Mouse (Mus musculus): Measurements from ENCODE around the gene Igfbp7.

Gene Igfbp7

GRCm38 (mm10) chr5:77404941-77405340 is 2.9 kb downstream of the Igfbp7 start:
- DNase-seq: no peak

DNA sequence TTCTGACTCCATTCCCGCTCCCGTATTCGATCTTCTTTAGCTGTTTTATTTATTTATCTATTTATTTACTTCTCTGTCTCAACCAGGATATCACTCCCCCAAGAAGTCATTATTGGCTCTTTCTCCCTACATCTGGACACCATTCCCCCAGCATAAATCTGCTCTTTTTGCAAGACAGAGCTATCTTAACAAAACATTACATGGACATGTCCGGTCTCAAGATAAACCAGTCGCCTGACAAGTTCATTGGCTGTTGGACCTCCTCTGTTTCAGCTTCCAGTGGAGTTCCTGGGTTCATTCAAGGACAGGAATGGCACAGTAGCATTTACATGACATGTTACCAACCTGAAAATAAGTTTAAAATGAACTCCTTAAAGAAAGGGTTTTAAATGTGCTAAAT is 4.9 kb downstream of the Igfbp7 start:
- DNase-seq: no peak

DNA sequence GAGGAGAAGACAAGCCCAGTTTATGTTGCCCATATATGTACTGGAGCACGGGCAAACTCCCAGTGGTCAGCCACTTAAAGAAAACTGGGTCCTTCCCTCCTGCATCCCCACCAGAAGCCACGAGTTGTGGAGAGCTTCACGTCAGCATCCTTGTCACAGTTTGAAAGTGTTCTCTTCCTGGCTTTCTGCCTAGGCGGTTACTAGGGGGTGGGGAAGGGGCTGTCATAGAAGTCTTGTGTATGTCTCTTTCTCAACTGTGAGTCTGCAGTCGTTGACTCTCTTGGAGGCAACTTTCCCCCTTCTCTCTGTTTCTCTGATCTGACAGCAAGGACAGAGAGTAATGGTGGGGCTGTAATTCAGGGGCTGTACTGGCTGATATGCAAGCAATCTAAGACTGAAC is 5.7 kb downstream of the Igfbp7 start:
- DNase-seq: no peak

- DNase-seq: no peak
Observed at GRCm38 (mm10) chr5:77400823-77401222, 7.0 kb downstream of the Igfbp7 start.

- no peak for DNase-seq
Observed at GRCm38 (mm10) chr5:77400151-77400550, 7.7 kb downstream of the Igfbp7 start.

GRCm38 (mm10) chr5:77399076-77399475 is 8.8 kb downstream of the Igfbp7 start:
- no peak for DNase-seq

DNA sequence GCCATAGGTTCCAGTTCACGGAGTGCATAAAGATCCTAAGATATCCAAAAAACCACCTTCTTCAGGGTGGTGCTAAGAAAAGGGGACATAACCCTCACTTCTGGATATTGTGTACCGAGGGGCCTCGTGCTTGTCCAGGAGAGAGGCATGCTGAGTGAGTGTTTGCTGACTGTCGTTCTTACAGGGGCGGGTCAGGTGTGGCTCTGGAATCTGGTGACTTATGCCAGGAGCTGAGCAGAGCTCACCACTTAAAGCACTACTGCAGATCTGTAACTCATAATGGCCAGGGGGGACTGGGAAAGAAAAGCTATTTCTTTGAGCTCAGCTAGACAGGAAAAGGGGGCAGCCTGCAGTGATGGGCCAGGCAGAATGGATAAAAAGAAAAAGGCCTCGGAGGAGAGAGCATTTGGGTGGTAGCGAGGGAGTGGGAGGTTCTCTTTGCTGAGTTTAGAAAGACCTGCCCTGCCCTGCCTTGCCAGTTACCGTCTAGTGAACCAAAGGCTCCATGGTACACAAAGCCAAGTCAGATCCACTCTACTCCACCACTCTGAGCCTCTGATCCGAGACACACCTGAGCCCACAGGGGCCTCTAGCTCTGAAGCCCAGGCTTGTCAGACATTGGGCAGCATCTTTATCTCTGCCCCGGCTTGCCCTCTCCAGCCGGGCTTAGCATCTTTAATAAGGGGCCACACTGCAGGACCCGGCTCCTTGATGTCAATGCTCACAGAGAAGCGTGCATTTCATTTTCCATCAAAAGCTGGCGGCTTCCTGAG is 9.4 kb downstream of the Igfbp7 start:
- no peak for DNase-seq

DNA sequence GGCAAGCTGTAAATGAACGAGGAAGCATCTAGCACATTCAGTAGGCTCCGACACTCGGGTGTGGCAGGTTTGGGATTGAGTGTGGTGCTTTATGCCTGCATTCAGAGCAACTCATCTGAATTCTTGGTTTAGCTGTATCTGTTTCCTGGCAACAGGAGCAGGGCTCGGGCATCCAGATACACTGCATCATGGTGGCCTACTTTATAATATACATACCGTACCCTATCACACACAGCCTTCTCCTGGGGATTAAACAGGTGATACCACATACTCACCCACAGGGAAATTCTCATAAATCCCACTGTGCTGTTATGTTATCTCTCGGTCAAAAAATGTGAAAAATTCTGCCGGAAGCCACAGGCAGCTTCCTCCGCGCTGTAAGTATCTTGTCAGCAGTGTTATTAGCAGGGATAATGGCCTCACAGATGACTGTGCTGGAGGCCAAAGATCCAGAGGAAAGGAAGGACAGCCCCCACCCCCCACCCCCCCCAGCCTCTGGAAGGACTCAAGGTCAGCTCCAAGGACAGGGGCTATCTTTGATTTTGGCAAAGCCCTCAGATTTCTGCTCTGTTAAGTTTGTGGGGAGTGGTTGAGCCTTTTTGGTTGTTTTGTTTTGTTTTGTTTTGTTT is 13.7 kb downstream of the Igfbp7 start:
- no peak for DNase-seq

DNA sequence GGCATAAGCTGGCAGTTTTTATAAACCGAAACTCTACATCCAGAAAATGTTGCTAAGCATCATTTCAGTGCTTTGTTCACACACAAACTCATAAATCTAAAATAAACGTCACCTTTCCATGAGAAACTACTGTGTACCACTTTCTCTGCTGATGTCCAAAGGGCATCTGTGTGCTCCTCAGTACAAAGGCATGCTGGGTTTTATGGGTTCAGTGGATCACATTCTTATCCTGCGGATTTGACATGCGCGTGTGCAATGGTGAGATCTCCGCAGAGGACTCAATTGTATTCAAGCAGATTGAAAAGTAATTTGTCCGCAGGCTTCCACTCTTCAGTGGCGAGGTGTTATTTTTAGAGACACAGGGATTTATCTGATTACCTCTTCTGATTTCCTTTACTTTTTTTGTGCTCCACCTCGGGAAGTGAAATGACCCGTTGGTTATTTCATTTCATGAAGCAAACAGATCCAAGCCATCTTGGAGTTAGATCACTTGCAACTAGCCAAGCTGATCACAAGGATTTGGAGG is 14.7 kb downstream of the Igfbp7 start:
- DNase-seq: no peak

- DNase-seq: no peak
Observed at GRCm38 (mm10) chr5:77390272-77390671, 17.6 kb downstream of the Igfbp7 start.

- DNase-seq: no peak
Observed at GRCm38 (mm10) chr5:77388359-77388758, 19.5 kb downstream of the Igfbp7 start.

DNA sequence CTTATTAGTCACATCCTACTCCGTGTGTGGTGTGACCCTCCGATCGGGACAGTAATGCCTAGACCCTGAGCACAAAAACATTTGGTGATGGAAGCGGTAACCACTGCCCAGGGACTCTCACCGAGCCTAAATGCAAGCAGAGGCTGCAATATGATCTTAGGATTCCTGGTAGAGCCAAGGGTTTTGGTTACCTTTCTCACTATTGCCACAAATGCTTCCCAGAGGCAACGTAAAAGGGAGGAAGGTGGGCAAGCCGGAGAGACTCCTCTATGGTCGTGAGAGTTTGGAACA is 20.5 kb downstream of the Igfbp7 start:
- DNase-seq: no peak

- DNase-seq: no peak
Observed at GRCm38 (mm10) chr5:77386596-77387413, 21.0 kb downstream of the Igfbp7 start.

DNA sequence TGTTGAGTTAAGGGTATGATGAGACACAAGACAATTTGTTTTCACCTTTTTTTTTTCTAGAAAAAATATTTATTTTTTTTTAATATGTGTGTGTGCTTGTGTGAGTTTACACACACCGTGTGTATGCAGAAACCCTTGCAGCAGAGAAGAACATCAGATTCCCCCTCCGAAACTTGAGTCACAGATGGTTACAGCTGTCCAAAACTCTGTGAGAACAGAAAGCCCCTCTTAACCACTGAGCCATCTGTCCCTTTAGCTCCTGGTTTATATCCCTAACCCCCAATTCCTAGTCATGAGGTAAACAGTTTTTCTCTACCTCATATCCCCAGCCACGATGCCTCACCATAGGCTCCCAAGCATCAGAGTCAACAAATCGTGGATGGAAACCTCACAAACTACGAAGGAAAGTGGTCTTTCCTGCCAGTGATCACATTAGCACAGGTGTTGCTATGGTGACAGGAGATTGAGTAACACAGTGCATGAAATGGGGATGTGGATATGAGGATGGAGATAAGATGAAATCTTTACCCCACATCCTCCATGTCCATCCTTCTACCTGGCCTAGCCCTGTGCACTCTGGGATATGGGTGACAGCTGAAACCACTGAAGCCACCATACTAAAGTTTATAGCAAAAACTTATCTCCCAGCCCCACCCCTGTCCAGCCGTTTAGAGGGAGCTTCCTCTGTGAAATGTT is 21.8 kb downstream of the Igfbp7 start:
- no peak for DNase-seq

GRCm38 (mm10) chr5:77385221-77385620 is 22.6 kb downstream of the Igfbp7 start:
- DNase-seq: no peak

DNA sequence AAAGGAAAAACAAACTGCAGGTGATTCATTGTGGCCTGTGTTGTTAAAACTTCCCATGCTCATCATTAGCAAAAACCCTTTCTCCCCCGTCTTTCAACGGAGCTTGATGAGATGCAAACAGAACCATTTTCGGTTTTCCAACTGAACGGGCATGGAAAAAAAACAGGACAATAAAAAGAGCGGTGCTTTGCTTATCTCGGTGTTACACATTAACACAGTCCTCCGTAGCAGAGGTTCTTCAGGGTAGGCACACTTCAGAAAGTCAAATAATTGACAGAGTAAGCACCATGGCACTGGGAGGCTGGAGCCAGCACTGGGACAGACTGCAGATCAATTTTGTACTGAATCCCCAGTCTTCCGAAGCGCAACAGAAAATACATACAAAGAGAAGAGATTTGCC is 23.1 kb downstream of the Igfbp7 start:
- DNase-seq: no peak

DNA sequence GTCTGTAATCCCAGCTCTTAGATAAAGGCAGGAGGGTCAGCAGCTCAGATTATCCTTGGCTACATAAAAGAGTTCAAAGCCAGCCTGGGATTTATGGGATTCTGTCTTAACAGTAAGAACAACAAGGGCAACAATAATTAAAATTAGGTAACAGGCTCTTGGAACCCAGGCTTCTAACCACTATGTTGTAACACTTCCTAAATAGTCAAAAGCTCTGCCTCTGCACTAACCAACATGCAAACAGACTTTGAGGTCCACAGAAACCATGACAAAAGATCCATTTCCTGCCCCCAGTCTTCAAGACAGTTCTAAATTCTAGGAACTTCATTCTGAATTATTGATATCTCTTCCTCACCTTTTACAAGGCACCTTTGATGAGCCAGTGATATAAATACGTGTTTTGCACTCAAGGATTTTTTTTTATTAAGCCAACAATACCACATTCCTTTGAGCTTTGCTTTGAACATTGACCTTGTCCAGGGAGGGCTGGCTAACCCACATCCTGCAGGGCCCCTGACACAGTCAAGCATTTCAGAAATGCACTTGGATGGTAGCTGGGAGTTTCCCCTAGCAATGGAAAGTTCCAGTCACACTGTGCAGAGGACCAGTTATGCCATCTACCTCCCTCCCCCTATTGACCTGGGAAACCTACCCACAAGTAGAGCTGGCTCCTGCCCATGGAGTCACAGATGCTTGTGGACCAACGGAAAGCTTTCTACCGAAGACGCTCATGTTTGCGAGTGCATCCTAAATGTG is 23.9 kb downstream of the Igfbp7 start:
- no peak for DNase-seq

- DNase-seq: no peak
Observed at GRCm38 (mm10) chr5:77381686-77382085, 26.2 kb downstream of the Igfbp7 start.

GRCm38 (mm10) chr5:77381283-77381682 is 26.6 kb downstream of the Igfbp7 start:
- no peak for DNase-seq

- no peak for DNase-seq
Observed at GRCm38 (mm10) chr5:77380321-77380901, 27.4 kb downstream of the Igfbp7 start.

GRCm38 (mm10) chr5:77379434-77380135 is 28.3 kb downstream of the Igfbp7 start:
- no peak for DNase-seq
